Mouse (Mus musculus) lung, adult 2 months (tissue): ENCODE data around the gene Pias3. TPM values are rescaled to one million over a fixed set of nuclear protein-coding genes. Genes with fewer than 3 reads are reported as not detected.
"Not testable (repeated sequence)": the region's sequence is repeated elsewhere in the genome, so short reads cannot be mapped to it uniquely, and the experiment has no call there.

Source experiments
- DNase-seq: peaks from one replicate; pipeline ENCODE4 v3.0.0; 2022
- H3K4me1 ChIP-seq: fragments of 200-500 bp; 2 replicates; pipeline ENCODE4 v1.6.1; 2011; ENCODE audit warnings: low read length; ENCODE audit not compliant: control insufficient read depth, insufficient read depth
- H3K4me3 ChIP-seq: fragments of 200-500 bp; replicated peaks from 2 replicates; pipeline ENCODE3; 2011; ENCODE audit warnings: low read depth, mild to moderate bottlenecking, control low read depth, low read length; ENCODE audit errors: extremely low read depth
- CTCF ChIP-seq: fragments of 200-500 bp; IDR thresholded peaks from 2 replicates; pipeline ENCODE4 v1.5.1; 2011; ENCODE audit warnings: mild to moderate bottlenecking, low read length, control low read depth; ENCODE audit not compliant: insufficient read depth
- POLR2A ChIP-seq: fragments of 200-500 bp; IDR thresholded peaks from 2 replicates; pipeline ENCODE4 v1.6.1; 2011; ENCODE audit warnings: low read depth, mild to moderate bottlenecking, control low read depth, low read length, borderline replicate concordance; ENCODE audit errors: extremely low read depth
- whole genome bisulfite sequencing: fragments of 180-500 bp; shearing (Covaris S2); methylation state at CpG from one replicate; pipeline ENCODE4 v1.1.7; 2018; 5-methylcytosine and 5-hydroxymethylcytosine counted together
- polyA plus RNA-seq: library from polyadenylated mRNA; depleted of rRNA; stranded (reverse); fragments of >200 nt; gene quantifications from 2 replicates; pipeline ENCODE4 v1.2.3, GENCODE M21; 2012

The Pias3 gene
- polyA plus RNA-seq, 1 experiment: 44.1 TPM

DNA sequence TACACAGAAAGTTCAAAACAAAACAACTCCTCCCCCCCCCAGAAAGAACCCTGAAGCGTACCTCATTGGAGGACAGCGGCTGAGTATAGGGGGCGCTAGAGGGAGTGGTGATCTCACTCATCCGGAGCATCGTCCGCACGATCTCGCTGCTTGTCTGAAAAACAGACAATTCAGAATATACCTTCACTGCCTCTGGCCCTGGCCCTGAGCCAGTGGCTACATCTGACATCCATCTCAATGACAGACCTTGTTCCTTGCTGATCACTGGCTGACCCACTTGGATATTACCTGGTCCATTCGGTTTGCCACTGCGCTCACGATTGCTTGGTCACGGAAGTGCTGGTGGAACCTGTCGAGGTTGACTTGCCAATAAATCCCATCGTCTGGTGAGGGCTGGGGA lies 23.0 kb downstream of the Pias3 start:
- H3K4me1 ChIP-seq: peaks cover 5% of the 10 kb centered on the region
- DNase-seq: no peak
- no peak overlapping the region for H3K4me3 ChIP-seq
- WGBS: 46% methylated on average over 14 of the region's 14 CpGs
- no peak for TF ChIP-seq POLR2A
- peak; percentile 50 for TF ChIP-seq CTCF

DNA sequence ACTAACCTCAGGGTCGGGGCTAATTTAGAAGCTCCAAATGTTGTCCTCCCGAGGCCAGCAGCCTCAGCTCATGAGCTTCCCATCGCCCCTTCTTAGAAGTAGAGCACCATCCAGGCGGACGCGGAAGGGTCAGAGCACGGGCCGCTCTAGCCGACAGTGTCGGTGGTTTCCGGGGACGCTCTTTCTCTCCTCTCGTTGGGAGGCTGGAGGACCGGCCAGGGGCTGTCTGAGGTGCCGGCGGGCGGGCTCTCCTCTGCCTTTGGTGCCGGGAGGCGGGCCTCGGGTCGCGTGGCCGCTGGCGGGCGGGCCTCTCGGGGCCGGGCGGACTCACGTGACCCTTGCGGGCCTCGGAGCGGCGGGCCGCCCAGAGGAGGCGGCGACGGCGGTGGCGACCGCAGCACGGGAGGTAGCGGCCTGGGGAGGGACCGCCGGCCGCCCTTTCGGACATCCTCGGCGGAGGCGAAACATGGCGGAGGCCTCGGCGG lies 31.2 kb downstream of the Pias3 start, which contains the start of the genes Polr3c and Rnf115:
Gene Polr3c (minus strand): TSS at position 286 of the 485 bp plus-strand sequence.
Gene Rnf115 (plus strand): TSS at position 322 of the 485 bp plus-strand sequence.
- peak within 1 kb of the TSS; percentile 97 for H3K4me3 ChIP-seq
- TF ChIP-seq CTCF (no peak), POLR2A (peak; percentile 61; the same call in 1 of the 2 replicates)
- DNase-seq: peak; percentile 94
- WGBS: under 1% methylated on average over 40 of the region's 52 CpGs
- peaks cover 19% of the 10 kb centered on the region for H3K4me1 ChIP-seq

DNA sequence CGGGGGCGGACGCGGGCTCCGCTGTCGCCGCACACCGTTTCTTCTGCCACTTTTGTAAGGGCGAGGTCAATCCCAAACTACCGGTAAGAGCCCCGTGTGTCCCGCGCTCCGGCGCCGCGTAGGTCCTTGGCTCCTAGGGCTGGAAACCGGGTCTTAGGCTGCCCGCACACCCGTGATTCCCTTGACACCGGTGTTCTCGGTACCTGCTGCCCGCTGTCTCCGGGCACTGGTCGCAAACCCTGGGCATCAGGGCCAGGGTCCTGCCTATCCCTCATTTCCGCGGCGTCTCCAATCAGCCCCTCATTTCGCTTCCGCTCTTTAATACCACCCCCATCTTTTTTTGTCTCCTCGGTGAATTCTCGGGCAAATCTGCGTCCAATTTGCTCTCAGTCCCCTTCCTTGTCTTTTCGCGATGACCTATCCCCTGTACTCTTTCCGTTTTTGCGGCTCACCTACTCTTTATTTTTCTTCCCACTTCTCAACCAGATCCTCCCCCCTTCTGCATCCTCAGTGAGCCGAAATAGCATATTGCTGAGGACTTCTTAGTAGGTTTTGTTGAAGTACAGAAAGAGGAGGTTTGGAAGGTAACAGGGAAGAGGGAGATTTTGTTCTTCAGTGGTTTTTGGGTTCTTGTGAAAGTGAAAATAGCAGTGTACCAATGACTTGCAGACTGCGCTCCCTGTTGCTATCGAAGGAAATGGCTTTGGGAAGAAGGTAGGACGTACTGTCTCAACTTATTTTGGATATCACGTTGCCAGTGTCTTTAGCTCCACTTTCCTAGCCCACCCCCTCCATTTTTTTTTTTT lies 31.8 kb downstream of the Pias3 start:
- no peak for TF ChIP-seq CTCF
- TF ChIP-seq POLR2A: peak; percentile 21; the same call in 1 of the 2 replicates
- Histone ChIP-seq H3K4me3 (peak overlapping the region; percentile 97), H3K4me1 (peaks cover 19% of the 10 kb centered on the region)
- under 1% methylated on average over 42 of the region's 42 CpGs for WGBS
- no peak for DNase-seq

DNA sequence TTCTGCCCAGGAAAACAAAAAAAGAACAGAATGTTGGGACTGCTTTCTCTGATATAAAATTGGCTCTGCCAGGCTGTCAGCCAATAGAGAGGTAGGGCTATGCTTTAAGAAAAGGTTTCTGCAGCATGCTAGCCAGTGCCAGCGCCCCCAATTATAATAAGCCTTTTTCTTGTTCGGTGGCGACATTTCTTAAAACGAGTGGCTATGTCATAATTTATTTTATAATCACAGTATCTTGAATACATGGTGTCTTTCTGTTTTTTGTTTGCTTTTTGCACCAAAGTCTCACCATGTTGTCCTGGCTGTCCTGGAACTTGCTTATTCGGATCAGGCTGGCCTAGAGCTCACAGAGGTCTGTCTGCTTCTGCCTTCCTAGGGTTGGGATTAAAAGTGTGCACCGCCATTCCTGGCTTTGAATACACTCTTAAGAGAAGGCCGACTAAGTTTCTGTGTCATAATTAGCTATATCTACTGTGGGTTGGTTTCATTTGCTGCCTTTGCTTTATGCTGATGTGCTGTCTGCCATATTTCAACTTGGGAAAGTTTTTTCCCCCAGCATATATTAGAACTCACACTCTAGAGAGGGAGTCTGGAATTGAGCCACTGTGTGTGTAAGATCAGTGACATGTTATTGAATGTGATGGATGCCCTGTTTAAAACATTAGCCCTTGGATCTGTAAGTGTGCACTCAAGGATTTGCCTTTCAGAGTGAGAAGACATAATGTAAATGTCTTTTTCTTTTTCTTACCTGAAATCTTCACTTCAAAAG lies 32.6 kb downstream of the Pias3 start:
- TF ChIP-seq POLR2A (no peak), CTCF (no peak)
- WGBS: 27% methylated on average over 7 of the region's 7 CpGs
- peak overlapping the region; percentile 28 for H3K4me3 ChIP-seq
- DNase-seq: no peak
- peaks cover 19% of the 10 kb centered on the region for H3K4me1 ChIP-seq

DNA sequence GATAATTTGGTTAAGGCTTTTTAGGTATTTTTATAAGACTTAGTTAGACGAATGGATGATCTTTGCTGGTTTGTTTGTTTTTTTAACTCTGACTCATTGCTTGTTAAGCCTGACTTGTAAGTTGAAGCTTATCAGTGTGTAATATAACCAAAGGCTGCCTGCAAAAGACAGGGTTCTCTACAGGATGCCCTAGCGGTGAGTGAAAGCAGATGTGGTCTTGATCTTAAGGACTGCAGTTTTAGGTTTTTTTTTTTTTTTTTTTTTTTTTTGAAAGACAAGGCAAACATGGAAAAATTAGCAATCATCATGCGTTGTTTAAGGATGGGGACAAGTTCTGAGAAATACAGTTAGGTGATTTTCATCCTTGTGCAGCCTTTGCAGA lies 33.2 kb downstream of the Pias3 start:
- H3K4me1 ChIP-seq: peaks cover 19% of the 10 kb centered on the region
- WGBS: 35% methylated on average over 3 of the region's 3 CpGs
- no peak for DNase-seq

DNA sequence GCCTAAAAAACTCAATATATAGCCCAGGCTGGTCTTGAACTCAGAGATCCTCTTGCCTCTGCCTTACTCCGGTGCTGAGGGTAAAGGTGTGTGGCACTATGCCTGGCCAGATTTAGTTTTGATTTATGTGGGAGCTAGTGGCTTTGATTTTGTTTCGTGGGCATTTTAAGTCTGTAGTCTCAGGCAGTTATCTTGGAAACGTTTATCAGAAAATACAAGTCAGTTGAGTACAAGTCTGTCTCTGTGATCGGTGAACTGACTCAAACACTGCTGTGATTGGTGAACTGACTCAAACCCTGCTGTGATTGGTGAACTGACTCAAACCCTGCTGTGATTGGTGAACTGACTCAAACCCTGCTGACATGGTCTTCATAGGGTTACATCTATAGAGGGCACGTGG lies 34.6 kb downstream of the Pias3 start:
- 65% methylated on average over 5 of the region's 5 CpGs for WGBS
- DNase-seq: no peak
- Histone ChIP-seq H3K4me3 (no peak overlapping the region), H3K4me1 (peaks cover 19% of the 10 kb centered on the region)
- no peak for TF ChIP-seq CTCF
- no peak for TF ChIP-seq POLR2A

More for the DNA sequence above, 33.2 kb downstream of the Pias3 start:
- TF ChIP-seq POLR2A (no peak), CTCF (no peak)
- no peak overlapping the region for H3K4me3 ChIP-seq

DNA sequence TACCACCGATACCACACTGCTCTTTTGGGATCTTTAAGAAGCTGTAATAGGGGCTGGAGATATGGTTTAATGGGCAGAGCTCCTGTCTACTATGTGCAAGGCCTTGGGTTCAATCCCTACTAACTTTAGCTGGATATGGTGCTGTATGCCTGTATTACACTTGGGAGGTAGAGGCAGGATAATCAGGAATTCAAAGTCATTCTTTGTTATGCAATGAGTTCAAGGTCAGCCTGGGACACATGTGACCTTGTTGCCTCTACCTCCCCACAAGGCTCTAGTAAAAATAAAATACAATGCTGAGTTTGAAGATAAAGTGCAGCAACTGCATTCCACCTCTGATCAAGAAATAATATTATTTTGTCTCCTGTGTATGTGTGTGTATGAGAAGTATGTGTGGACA lies 37.8 kb downstream of the Pias3 start:
- no peak for TF ChIP-seq CTCF
- TF ChIP-seq POLR2A: no peak
- WGBS: 97% methylated on average over 1 of the region's 1 CpGs
- DNase-seq: no peak
- no peak overlapping the region for H3K4me3 ChIP-seq
- H3K4me1 ChIP-seq: peaks cover 24% of the 10 kb centered on the region

DNA sequence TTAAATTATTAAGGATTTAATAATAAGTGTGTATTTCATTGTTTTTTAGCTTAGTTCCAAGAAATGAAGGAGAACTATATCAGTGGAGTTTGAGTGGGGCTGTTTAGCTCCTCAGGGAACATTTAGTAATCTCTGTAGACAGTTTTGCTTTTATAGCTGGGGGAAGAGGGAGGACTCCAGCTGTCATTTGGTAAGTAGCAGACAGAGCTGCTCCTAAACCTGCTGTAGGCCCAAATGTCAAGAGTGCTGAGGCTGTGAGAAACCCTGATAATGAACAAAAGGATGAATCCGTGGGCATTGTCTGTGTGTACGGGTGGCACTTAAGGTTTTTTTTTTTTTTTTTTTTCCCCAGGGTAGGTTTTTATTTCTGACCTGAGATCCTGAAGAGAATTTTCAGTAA lies 39.0 kb downstream of the Pias3 start:
- H3K4me3 ChIP-seq: no peak overlapping the region
- no peak for TF ChIP-seq POLR2A
- no peak for TF ChIP-seq CTCF
- peaks cover 15% of the 10 kb centered on the region for H3K4me1 ChIP-seq
- no peak for DNase-seq
- 65% methylated on average over 2 of the region's 2 CpGs for WGBS

DNA sequence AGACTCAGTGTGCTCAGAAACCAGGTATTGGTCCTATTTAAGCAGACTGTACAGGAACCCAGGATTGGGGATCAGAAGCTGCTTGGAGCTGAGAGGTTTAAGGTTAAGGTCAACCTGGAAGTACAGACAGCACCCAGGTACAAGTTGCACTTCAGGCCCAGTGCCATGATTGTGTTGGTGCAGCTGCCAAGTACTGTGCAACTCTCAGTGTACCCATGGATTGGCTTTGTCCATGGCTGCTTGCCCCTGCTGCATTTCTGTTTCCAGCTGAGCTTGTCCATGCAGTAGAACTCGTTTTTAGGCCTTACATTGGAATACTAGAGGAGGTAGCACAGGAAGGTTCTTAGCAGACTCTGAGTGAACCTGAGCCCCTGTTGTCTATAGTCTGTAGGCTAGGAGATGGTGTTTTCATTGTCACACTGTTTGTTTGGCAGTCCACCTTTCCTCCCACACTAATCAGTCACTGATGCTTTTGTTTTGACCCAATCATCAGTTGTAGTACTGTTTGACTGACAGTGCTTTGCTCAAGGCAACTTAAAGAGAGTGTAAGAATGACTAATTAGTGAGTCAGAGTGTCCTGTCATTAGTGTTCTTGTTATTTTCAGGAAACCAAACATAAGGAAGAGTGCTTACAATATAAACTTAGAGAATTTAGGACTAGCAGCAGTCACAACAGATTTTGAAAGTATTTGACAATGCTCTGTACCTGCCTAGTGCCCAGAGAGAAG lies 41.0 kb downstream of the Pias3 start:
- WGBS: 30% methylated on average over 1 of the region's 1 CpGs
- no peak overlapping the region for H3K4me3 ChIP-seq
- TF ChIP-seq CTCF (no peak), POLR2A (no peak)
- H3K4me1 ChIP-seq: peaks cover 12% of the 10 kb centered on the region
- DNase-seq: no peak

DNA sequence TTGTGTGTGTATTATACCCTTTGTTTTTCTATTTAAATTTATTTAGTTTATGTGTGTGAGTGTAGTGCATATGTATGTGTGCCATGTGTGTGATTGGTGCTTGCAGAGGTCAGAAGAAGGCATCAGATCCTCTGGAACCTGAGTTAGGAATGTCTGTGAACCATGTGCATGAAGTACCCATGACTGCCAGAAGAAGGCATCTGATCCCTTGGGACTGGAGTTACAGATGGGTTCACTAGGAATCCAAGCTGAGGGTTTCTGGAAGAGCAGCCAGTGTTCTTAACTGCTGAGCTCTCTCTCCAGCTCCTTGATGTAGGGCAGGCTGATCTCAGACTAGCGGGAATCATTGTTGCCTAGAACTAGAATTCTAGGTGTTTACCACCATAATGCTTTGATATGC lies 41.8 kb downstream of the Pias3 start:
- no peak overlapping the region for H3K4me3 ChIP-seq
- H3K4me1 ChIP-seq: peaks cover 12% of the 10 kb centered on the region
- 81% methylated on average over 1 of the region's 1 CpGs for WGBS
- DNase-seq: no peak
- TF ChIP-seq CTCF: no peak
- no peak for TF ChIP-seq POLR2A

DNA sequence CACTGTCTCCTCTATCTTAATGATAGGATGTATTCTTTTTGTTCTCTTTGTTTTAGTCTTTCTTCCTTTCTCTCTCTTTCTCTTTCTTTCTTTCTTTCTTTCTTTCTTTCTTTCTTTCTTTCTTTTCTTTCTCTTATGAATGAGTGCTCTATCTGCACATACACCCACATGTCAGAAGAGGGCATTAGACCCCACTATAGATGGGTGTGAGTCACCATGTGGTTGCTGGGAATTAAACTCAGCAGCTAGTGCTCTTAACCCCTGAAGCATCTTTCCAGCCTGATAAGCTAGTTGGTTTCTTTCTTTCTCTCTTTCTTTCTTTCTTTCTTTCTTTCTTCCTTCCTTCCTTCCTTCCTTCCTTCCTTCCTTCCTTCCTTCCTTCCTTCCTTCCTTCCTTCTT lies 44.1 kb downstream of the Pias3 start:
- H3K4me3 ChIP-seq, DNase-seq: not testable (repeated sequence)
- H3K4me1 ChIP-seq: peaks cover 12% of the 10 kb centered on the region
